Mouse (Mus musculus) heart, embryonic 14.5 days (tissue): ENCODE results near the gene Immp2l. TPM values are rescaled to one million over a fixed set of nuclear protein-coding genes. Genes with fewer than 3 reads are reported as not detected.

Experiments
- ATAC-seq: fragments of 200-750 bp; cut with Nextera tagmentation; 2 replicates; pipeline ENCODE4 v1.8.0; 2017; ENCODE audit warnings: low read depth, moderate TSS enrichment; ENCODE audit not compliant: insufficient number of reproducible peaks, insufficient read depth, low FRiP score
- H3K27ac ChIP-seq, 2 experiments: fragments of 200-500 bp in 1 of 2; fragments of 300-500 bp in 1 of 2; sonication (generic) in 1 of 2; replicated peaks in 1 of 2; 2 replicates each; pipeline ENCODE4 v1.5.1; 2012 to 2014; ENCODE audit warnings: low read depth in 2 of 2, low read length in 2 of 2, control low read depth in 1 of 2, mild to moderate bottlenecking in 1 of 2, mixed read lengths in 1 of 2; ENCODE audit not compliant: control insufficient read depth in 1 of 2, insufficient read depth in 1 of 2
- H3K27me3 ChIP-seq: fragments of 300-500 bp; sonication (generic); 2 replicates; pipeline ENCODE4 v1.6.1; 2014; ENCODE audit warnings: mild to moderate bottlenecking, low read length, control low read depth; ENCODE audit not compliant: control insufficient read depth, insufficient read depth
- H3K36me3 ChIP-seq: fragments of 300-500 bp; sonication (generic); 2 replicates; pipeline ENCODE4 v1.6.1; 2014; ENCODE audit warnings: mild to moderate bottlenecking, control low read depth, low read length, mixed read lengths; ENCODE audit not compliant: control insufficient read depth, insufficient read depth
- H3K4me1 ChIP-seq, 2 experiments: fragments of 200-500 bp in 1 of 2; fragments of 300-500 bp in 1 of 2; sonication (generic) in 1 of 2; 2 replicates each; pipeline ENCODE4 v1.6.1; 2012 to 2014; ENCODE audit warnings: low read length in 2 of 2, control low read depth in 1 of 2, mixed read lengths in 1 of 2; ENCODE audit not compliant: control insufficient read depth in 2 of 2, insufficient read depth in 2 of 2
- H3K4me2 ChIP-seq: fragments of 300-500 bp; sonication (generic); 2 replicates; pipeline ENCODE4 v1.6.1; 2014; ENCODE audit warnings: mild to moderate bottlenecking, low read length
- H3K4me3 ChIP-seq, 2 experiments: fragments of 200-500 bp in 1 of 2; fragments of 300-500 bp in 1 of 2; sonication (generic) in 1 of 2; 2 replicates each; pipeline ENCODE4 v1.5.1; 2012 to 2014; ENCODE audit warnings: low read length in 2 of 2, mild to moderate bottlenecking in 2 of 2, control low read depth in 1 of 2, low read depth in 1 of 2, moderate library complexity in 1 of 2; ENCODE audit not compliant: control insufficient read depth in 1 of 2, insufficient read depth in 1 of 2
- H3K9ac ChIP-seq: fragments of 300-500 bp; sonication (generic); 2 replicates; pipeline ENCODE4 v1.6.1; 2014; ENCODE audit warnings: mild to moderate bottlenecking, low read length
- H3K9me3 ChIP-seq: fragments of 300-500 bp; sonication (generic); 2 replicates; pipeline ENCODE4 v1.6.1; 2016; ENCODE audit warnings: low read length, control low read depth; ENCODE audit not compliant: control insufficient read depth
- WGBS: fragments of 180-500 bp; shearing (Covaris S2); extraction: QIAGEN DNeasy Blood & Tissue Kit; methylation state at CpG from one replicate; pipeline ENCODE4 v1.1.7; 2014; 5-methylcytosine and 5-hydroxymethylcytosine counted together
- polyA plus RNA-seq: library from polyadenylated mRNA; unstranded; fragments of >200 nt; fragmentation: Nextera tagmentation; extraction: Ambion mirVana; gene quantifications from 2 replicates; pipeline ENCODE4 v1.2.1, GENCODE M21; 2014

The Immp2l gene
- polyA plus RNA-seq, 1 experiment from 2014 or later = 11.4 TPM

- WGBS = 32% methylated on average over 3 of the region's 3 CpGs
- Histone ChIP-seq H3K27me3 (no peaks in the 10 kb centered on the region), H3K4me3 (no peak overlapping the region), H3K36me3 (no peaks in the 10 kb centered on the region), H3K27ac (no peak overlapping the region), H3K9me3 (no peaks in the 10 kb centered on the region), H3K4me2 (no peak overlapping the region), H3K9ac (no peak overlapping the region), H3K4me1 (no peaks in the 10 kb centered on the region)
- no peak for ATAC-seq
Observed at GRCm38 (mm10) chr12:41401923-41402322, 378.0 kb downstream of the Immp2l start.

- WGBS = 19% methylated on average over 3 of the region's 3 CpGs
- H3K27me3 ChIP-seq = no peaks in the 10 kb centered on the region
- no peak for ATAC-seq
- H3K4me1 ChIP-seq = 0 out of 4 replicates have a peak, but pooled peaks cover 0 to 5% of the 10 kb centered on the region in 2 experiments
- no peak overlapping the region for H3K9ac ChIP-seq
- H3K27ac ChIP-seq = no peak overlapping the region
- H3K4me2 ChIP-seq = no peak overlapping the region
- H3K9me3 ChIP-seq = no peaks in the 10 kb centered on the region
- H3K4me3 ChIP-seq = no peak overlapping the region
- no peaks in the 10 kb centered on the region for H3K36me3 ChIP-seq
Observed at GRCm38 (mm10) chr12:41409431-41409830, 385.5 kb downstream of the Immp2l start.

GRCm38 (mm10) chr12:41416635-41417034 is 392.7 kb downstream of the Immp2l start:
- Histone ChIP-seq H3K27ac (no peak overlapping the region), H3K9ac (no peak overlapping the region), H3K9me3 (no peaks in the 10 kb centered on the region), H3K4me3 (no peak overlapping the region), H3K4me2 (no peak overlapping the region), H3K4me1 (no peaks in the 10 kb centered on the region), H3K27me3 (no peaks in the 10 kb centered on the region), H3K36me3 (no peaks in the 10 kb centered on the region)
- ATAC-seq = no peak

GRCm38 (mm10) chr12:41417099-41417498 is 393.2 kb downstream of the Immp2l start:
- no peak overlapping the region for H3K4me2 ChIP-seq
- 62% methylated on average over 3 of the region's 3 CpGs for WGBS
- ATAC-seq = no peak

GRCm38 (mm10) chr12:41417961-41418360 is 394.1 kb downstream of the Immp2l start:
- no peak overlapping the region for H3K27ac ChIP-seq
- 89% methylated on average over 4 of the region's 4 CpGs for WGBS
- H3K27me3 ChIP-seq = no peaks in the 10 kb centered on the region
- H3K4me2 ChIP-seq = no peak overlapping the region
- no peak for ATAC-seq
- no peaks in the 10 kb centered on the region for H3K4me1 ChIP-seq
- H3K9me3 ChIP-seq = no peaks in the 10 kb centered on the region
- H3K4me3 ChIP-seq = no peak overlapping the region
- no peak overlapping the region for H3K9ac ChIP-seq
- H3K36me3 ChIP-seq = no peaks in the 10 kb centered on the region

More at GRCm38 (mm10) chr12:41417099-41417498, 393.2 kb downstream of the Immp2l start:
- H3K4me1 ChIP-seq = no peaks in the 10 kb centered on the region
- no peak overlapping the region for H3K9ac ChIP-seq
- H3K4me3 ChIP-seq = no peak overlapping the region
- no peaks in the 10 kb centered on the region for H3K27me3 ChIP-seq
- H3K27ac ChIP-seq = no peak overlapping the region
- H3K36me3 ChIP-seq = no peaks in the 10 kb centered on the region
- H3K9me3 ChIP-seq = no peaks in the 10 kb centered on the region

- Histone ChIP-seq H3K4me3 (no peak overlapping the region), H3K27me3 (no peaks in the 10 kb centered on the region), H3K36me3 (no peaks in the 10 kb centered on the region), H3K4me1 (no peaks in the 10 kb centered on the region), H3K4me2 (no peak overlapping the region), H3K9me3 (no peaks in the 10 kb centered on the region), H3K27ac (no peak overlapping the region), H3K9ac (no peak overlapping the region)
- WGBS = 80% methylated on average over 9 of the region's 9 CpGs
- no peak for ATAC-seq
Observed at GRCm38 (mm10) chr12:41425101-41425679, 401.3 kb downstream of the Immp2l start.

GRCm38 (mm10) chr12:41427464-41427863 is 403.6 kb downstream of the Immp2l start:
- H3K27ac ChIP-seq = no peak overlapping the region
- no peak overlapping the region for H3K4me2 ChIP-seq
- no peaks in the 10 kb centered on the region for H3K4me1 ChIP-seq
- H3K9ac ChIP-seq = no peak overlapping the region
- H3K27me3 ChIP-seq = no peaks in the 10 kb centered on the region
- H3K4me3 ChIP-seq = no peak overlapping the region
- WGBS = 35% methylated on average over 5 of the region's 5 CpGs
- ATAC-seq = no peak
- H3K9me3 ChIP-seq = no peaks in the 10 kb centered on the region
- no peaks in the 10 kb centered on the region for H3K36me3 ChIP-seq

- no peaks in the 10 kb centered on the region for H3K4me1 ChIP-seq
- no peak for ATAC-seq
- no peaks in the 10 kb centered on the region for H3K36me3 ChIP-seq
- H3K4me2 ChIP-seq = no peak overlapping the region
- no peak overlapping the region for H3K9ac ChIP-seq
- H3K27ac ChIP-seq = no peak overlapping the region
- H3K4me3 ChIP-seq = no peak overlapping the region
- no peaks in the 10 kb centered on the region for H3K9me3 ChIP-seq
- no peaks in the 10 kb centered on the region for H3K27me3 ChIP-seq
Observed at GRCm38 (mm10) chr12:41428806-41429205, 404.9 kb downstream of the Immp2l start.
